Mouse (Mus musculus) heart, embryonic 10.5 days (tissue): ENCODE results near the gene Arhgef10l. TPM values are rescaled to one million over a fixed set of nuclear protein-coding genes. Genes with fewer than 3 reads are reported as not detected.

Experiments
- DNase-seq: peaks from one replicate; pipeline ENCODE4 v3.0.0-alpha.2; 2017; ENCODE audit warnings: low spot score
- H3K27ac ChIP-seq: fragments of 300-500 bp; sonication (generic); 2 replicates; pipeline ENCODE4 v1.5.1; 2016; ENCODE audit warnings: mild to moderate bottlenecking
- H3K27me3 ChIP-seq: fragments of 300-500 bp; sonication (generic); 2 replicates; pipeline ENCODE4 v1.6.1; 2016; ENCODE audit warnings: mild to moderate bottlenecking; ENCODE audit not compliant: poor library complexity, insufficient read depth, severe bottlenecking
- H3K36me3 ChIP-seq: fragments of 300-500 bp; sonication (generic); 2 replicates; pipeline ENCODE4 v1.6.1; 2016; ENCODE audit warnings: mild to moderate bottlenecking, moderate library complexity
- H3K4me1 ChIP-seq: fragments of 300-500 bp; sonication (generic); 2 replicates; pipeline ENCODE4 v1.6.1; 2016; ENCODE audit warnings: mild to moderate bottlenecking
- H3K4me3 ChIP-seq: fragments of 300-500 bp; sonication (generic); 2 replicates; pipeline ENCODE4 v1.5.1; 2016; ENCODE audit warnings: mild to moderate bottlenecking, moderate library complexity
- H3K9me3 ChIP-seq: fragments of 300-500 bp; sonication (generic); 2 replicates; pipeline ENCODE4 v1.6.1; 2016; ENCODE audit warnings: mild to moderate bottlenecking, moderate library complexity
- WGBS: fragments of 180-500 bp; shearing (Covaris S2); methylation state at CpG from one replicate; pipeline ENCODE4 v1.1.7; 2016; 5-methylcytosine and 5-hydroxymethylcytosine counted together
- polyA plus RNA-seq: library from polyadenylated mRNA; unstranded; fragments of >200 nt; fragmentation: Nextera tagmentation; extraction: Ambion mirVana; gene quantifications from 2 replicates; pipeline ENCODE4 v1.2.1, GENCODE M21; 2016

Gene Arhgef10l
- polyA plus RNA-seq, 1 experiment from 2014 or later, result 13.3 TPM

GRCm38 (mm10) chr4:140500766-140501165, 165.0 kb downstream of the Arhgef10l start:
- Histone ChIP-seq H3K4me1 (peaks cover 41% of the 10 kb centered on the region), H3K9me3 (no peaks in the 10 kb centered on the region), H3K27ac (no peak overlapping the region), H3K27me3 (peaks cover 26% of the 10 kb centered on the region; the same call in 1 of the 2 replicates), H3K4me3 (no peak overlapping the region), H3K36me3 (no peaks in the 10 kb centered on the region)
- no peak for DNase-seq
- WGBS, result 36% methylated on average over 7 of the region's 7 CpGs

GRCm38 (mm10) chr4:140499571-140499970, 166.2 kb downstream of the Arhgef10l start:
- WGBS, result 78% methylated on average over 6 of the region's 6 CpGs
- peaks cover 20% of the 10 kb centered on the region; the same call in 1 of the 2 replicates for H3K27me3 ChIP-seq

DNA sequence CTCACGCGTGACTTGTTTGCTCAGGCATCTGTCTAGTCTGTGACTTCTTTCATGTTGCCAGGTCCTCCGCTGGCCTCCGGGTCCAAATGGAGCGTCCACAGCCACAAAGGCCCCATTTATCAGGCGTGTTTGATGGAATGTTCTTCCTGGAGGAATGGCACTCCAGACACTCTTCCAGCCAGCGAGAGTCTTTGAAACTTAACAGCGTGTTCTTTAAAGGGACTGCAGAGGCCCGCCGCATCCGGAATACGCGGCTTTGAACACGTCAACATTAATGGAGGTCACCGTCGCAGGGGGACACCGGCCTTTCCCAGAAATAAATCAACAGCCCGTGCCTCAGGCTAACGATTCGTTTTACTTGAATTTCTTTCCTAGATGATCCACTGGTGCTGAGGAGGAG, 168.6 kb downstream of the Arhgef10l start:
- H3K36me3 ChIP-seq, result no peaks in the 10 kb centered on the region
- H3K4me3 ChIP-seq, result no peak overlapping the region
- WGBS, result 68% methylated on average over 20 of the region's 20 CpGs
- H3K27ac ChIP-seq, result no peak overlapping the region
- no peaks in the 10 kb centered on the region for H3K9me3 ChIP-seq
- DNase-seq, result no peak
- H3K27me3 ChIP-seq, result peaks cover 9% of the 10 kb centered on the region; the same call in 1 of the 2 replicates
- H3K4me1 ChIP-seq, result peaks cover 34% of the 10 kb centered on the region

More at GRCm38 (mm10) chr4:140499571-140499970, 166.2 kb downstream of the Arhgef10l start:
- peaks cover 42% of the 10 kb centered on the region for H3K4me1 ChIP-seq
- H3K4me3 ChIP-seq, result no peak overlapping the region
- no peak for DNase-seq
- no peaks in the 10 kb centered on the region for H3K9me3 ChIP-seq
- H3K36me3 ChIP-seq, result no peaks in the 10 kb centered on the region
- H3K27ac ChIP-seq, result no peak overlapping the region

- Histone ChIP-seq H3K9me3 (no peaks in the 10 kb centered on the region), H3K27me3 (peaks cover 4% of the 10 kb centered on the region; the same call in 1 of the 2 replicates), H3K4me1 (0 out of 2 replicates have a peak, but pooled peaks cover 5% of the 10 kb centered on the region), H3K4me3 (no peak overlapping the region), H3K36me3 (no peaks in the 10 kb centered on the region), H3K27ac (no peak overlapping the region)
- WGBS, result 50% methylated on average over 5 of the region's 5 CpGs
- no peak for DNase-seq
Measured at GRCm38 (mm10) chr4:140491555-140491954, 174.3 kb downstream of the Arhgef10l start.

- no peaks in the 10 kb centered on the region for H3K36me3 ChIP-seq
- H3K4me3 ChIP-seq, result no peak overlapping the region
- no peak for DNase-seq
- H3K27me3 ChIP-seq, result 0 out of 2 replicates have a peak, but pooled peaks cover 10% of the 10 kb centered on the region
- peaks cover 6% of the 10 kb centered on the region for H3K4me1 ChIP-seq
- WGBS, result 56% methylated on average over 12 of the region's 12 CpGs
- H3K9me3 ChIP-seq, result no peaks in the 10 kb centered on the region
- H3K27ac ChIP-seq, result no peak overlapping the region
Measured at GRCm38 (mm10) chr4:140485442-140485841, 180.4 kb downstream of the Arhgef10l start.

DNA sequence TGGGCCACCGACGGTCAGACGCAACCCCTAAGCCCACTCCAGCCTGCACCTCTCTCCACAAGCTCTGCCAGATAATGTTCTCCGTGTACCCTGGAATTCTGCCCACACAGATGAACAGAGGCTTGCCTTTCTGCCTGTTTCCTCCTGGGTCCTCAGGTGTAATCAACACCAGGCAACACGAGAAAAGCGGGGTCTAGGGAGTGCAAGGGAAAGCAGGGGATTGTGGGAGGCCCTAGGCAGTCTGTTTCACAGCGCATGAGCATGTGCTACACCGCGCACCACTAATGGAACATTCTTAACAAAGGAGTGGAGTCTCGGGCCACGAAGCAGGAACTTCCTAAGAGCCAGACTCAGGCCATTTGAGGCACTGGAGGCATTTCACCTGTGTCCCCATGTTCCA, 182.7 kb downstream of the Arhgef10l start:
- H3K4me1 ChIP-seq, result peaks cover 16% of the 10 kb centered on the region
- no peak overlapping the region for H3K27ac ChIP-seq
- DNase-seq, result no peak
- H3K27me3 ChIP-seq, result 0 out of 2 replicates have a peak, but pooled peaks cover 13% of the 10 kb centered on the region
- 83% methylated on average over 11 of the region's 11 CpGs for WGBS
- no peaks in the 10 kb centered on the region for H3K9me3 ChIP-seq
- no peak overlapping the region for H3K4me3 ChIP-seq
- no peaks in the 10 kb centered on the region for H3K36me3 ChIP-seq

GRCm38 (mm10) chr4:140480369-140481067, 185.3 kb downstream of the Arhgef10l start:
- Histone ChIP-seq H3K36me3 (no peaks in the 10 kb centered on the region), H3K27ac (no peak overlapping the region), H3K4me3 (no peak overlapping the region), H3K9me3 (no peaks in the 10 kb centered on the region), H3K27me3 (0 out of 2 replicates have a peak, but pooled peaks cover 13% of the 10 kb centered on the region), H3K4me1 (peaks cover 16% of the 10 kb centered on the region)
- DNase-seq, result no peak
- 54% methylated on average over 15 of the region's 15 CpGs for WGBS

DNA sequence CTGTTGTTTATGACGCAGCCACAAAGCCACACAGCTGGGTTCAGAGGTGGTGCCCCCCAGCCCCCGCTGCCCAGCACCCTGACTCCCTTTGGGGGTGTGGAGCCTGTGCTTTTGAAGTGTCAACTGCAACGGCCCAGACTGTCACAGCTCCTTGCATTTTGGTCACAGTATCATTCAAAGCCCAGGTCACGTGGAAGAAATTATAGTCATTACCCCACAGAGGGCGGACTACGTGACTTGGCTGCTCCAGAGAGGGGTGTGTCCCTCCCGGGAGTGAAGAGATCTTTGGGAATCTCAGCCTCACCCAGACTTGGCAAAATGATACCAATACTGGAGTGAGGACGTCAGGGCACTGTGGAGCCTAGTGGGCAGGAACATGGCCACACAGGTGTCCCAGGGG, 190.6 kb downstream of the Arhgef10l start:
- DNase-seq, result no peak
- H3K4me1 ChIP-seq, result peaks cover 8% of the 10 kb centered on the region
- 72% methylated on average over 8 of the region's 8 CpGs for WGBS
- H3K9me3 ChIP-seq, result no peaks in the 10 kb centered on the region
- H3K36me3 ChIP-seq, result no peaks in the 10 kb centered on the region
- no peak overlapping the region for H3K27ac ChIP-seq
- no peak overlapping the region for H3K4me3 ChIP-seq
- H3K27me3 ChIP-seq, result 0 out of 2 replicates have a peak, but pooled peaks cover 8% of the 10 kb centered on the region

DNA sequence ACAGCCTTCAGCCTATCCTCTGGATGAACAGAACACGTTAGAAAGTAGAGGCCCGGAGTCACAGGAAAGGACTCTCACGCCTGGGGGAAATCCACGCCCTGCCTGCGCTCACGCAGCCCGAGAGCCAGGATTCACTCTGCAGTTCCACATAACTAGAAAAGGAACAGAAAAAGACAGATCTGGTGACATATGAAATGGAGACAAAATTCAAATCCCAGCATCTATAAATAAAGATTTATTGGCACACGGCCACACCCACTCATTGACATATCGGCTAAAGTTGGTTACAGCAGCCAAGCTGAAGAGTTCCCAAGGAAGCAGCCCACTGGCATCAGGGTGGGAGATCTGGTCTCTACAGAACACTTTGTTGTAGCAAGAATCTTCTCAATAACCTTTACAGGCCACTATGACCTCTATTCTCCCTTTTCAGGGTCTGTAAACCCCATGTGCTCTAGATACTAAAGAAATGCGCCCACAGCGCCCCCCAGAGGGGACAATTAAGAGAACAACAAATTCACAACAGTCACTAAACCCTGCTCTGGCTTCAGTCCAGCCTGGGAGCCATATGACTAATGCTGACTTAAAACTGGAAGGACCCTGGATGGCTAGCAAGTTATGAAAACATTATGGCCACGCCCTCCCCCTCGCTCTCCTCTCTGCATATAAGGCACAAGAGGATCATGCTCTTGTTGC, 195.9 kb downstream of the Arhgef10l start:
- WGBS, result 66% methylated on average over 13 of the region's 13 CpGs
- H3K9me3 ChIP-seq, result no peaks in the 10 kb centered on the region
- no peak overlapping the region for H3K27ac ChIP-seq
- no peak for DNase-seq
- H3K27me3 ChIP-seq, result peaks cover 24% of the 10 kb centered on the region
- no peaks in the 10 kb centered on the region for H3K36me3 ChIP-seq
- H3K4me3 ChIP-seq, result no peak overlapping the region
- H3K4me1 ChIP-seq, result no peaks in the 10 kb centered on the region

GRCm38 (mm10) chr4:140467254-140467791, 198.5 kb downstream of the Arhgef10l start:
- 77% methylated on average over 17 of the region's 17 CpGs for WGBS
- DNase-seq, result no peak
- no peaks in the 10 kb centered on the region for H3K36me3 ChIP-seq

More at GRCm38 (mm10) chr4:140467254-140467791, 198.5 kb downstream of the Arhgef10l start:
- Histone ChIP-seq H3K27me3 (peaks cover 23% of the 10 kb centered on the region), H3K9me3 (no peaks in the 10 kb centered on the region), H3K4me3 (no peak overlapping the region), H3K4me1 (no peaks in the 10 kb centered on the region), H3K27ac (no peak overlapping the region)
